Mouse (Mus musculus) heart, embryonic 16.5 days (tissue): ENCODE measurements around the gene Aasdh. TPM values are rescaled to one million over a fixed set of nuclear protein-coding genes. Genes with fewer than 3 reads are reported as not detected.
A peak's percentile ranks its signal among the peaks of the same experiment; 100 is the strongest.

Experiments used
- ATAC-seq: fragments of 200-750 bp; cut with Nextera tagmentation; replicated peaks from 2 replicates; pipeline ENCODE4 v1.8.0; 2017; ENCODE audit warnings: moderate number of reproducible peaks; ENCODE audit not compliant: insufficient read depth, low FRiP score; ENCODE audit errors: extremely low read depth
- H3K27ac ChIP-seq: fragments of 300-500 bp; sonication (generic); 2 replicates; pipeline ENCODE4 v1.5.1; 2014; ENCODE audit warnings: mild to moderate bottlenecking, low read length, control low read depth, moderate library complexity
- H3K27me3 ChIP-seq: fragments of 300-500 bp; sonication (generic); 2 replicates; pipeline ENCODE4 v1.6.1; 2014; ENCODE audit warnings: low read length, mixed read lengths; ENCODE audit not compliant: control insufficient read depth, insufficient read depth
- H3K36me3 ChIP-seq: fragments of 300-500 bp; sonication (generic); 2 replicates; pipeline ENCODE4 v1.6.1; 2014; ENCODE audit not compliant: control insufficient read depth, insufficient read depth
- H3K4me1 ChIP-seq: fragments of 300-500 bp; sonication (generic); 2 replicates; pipeline ENCODE4 v1.6.1; 2014; ENCODE audit warnings: low read length, mixed read lengths; ENCODE audit not compliant: control insufficient read depth, insufficient read depth
- H3K4me2 ChIP-seq: fragments of 300-500 bp; sonication (generic); 2 replicates; pipeline ENCODE4 v1.6.1; 2014; ENCODE audit warnings: low read depth, mild to moderate bottlenecking, control low read depth, low read length
- H3K4me3 ChIP-seq: fragments of 300-500 bp; sonication (generic); 2 replicates; pipeline ENCODE4 v1.5.1; 2014; ENCODE audit warnings: mild to moderate bottlenecking, control low read depth, low read length
- H3K9ac ChIP-seq: fragments of 300-500 bp; sonication (generic); 2 replicates; pipeline ENCODE4 v1.6.1; 2014; ENCODE audit warnings: low read length, control low read depth
- H3K9me3 ChIP-seq: fragments of 300-500 bp; sonication (generic); replicated peaks from 2 replicates; pipeline ENCODE4 v1.6.1; 2016; ENCODE audit warnings: low read length; ENCODE audit not compliant: control insufficient read depth
- WGBS: fragments of 180-500 bp; shearing (Covaris S2); extraction: QIAGEN DNeasy Blood & Tissue Kit; methylation state at CpG from one replicate; pipeline ENCODE4 v1.1.7; 2014; 5-methylcytosine and 5-hydroxymethylcytosine counted together
- polyA plus RNA-seq: library from polyadenylated mRNA; unstranded; fragments of >200 nt; fragmentation: Nextera tagmentation; extraction: Ambion mirVana; gene quantifications from 2 replicates; pipeline ENCODE4 v1.2.1, GENCODE M21; 2015

Aasdh gene
- polyA plus RNA-seq, 1 experiment from 2014 or later, result 22.3 TPM

- ATAC-seq, result no peak
- Histone ChIP-seq H3K27ac (peak overlapping the region; percentile 24), H3K9me3 (no peaks in the 10 kb centered on the region), H3K9ac (no peak overlapping the region), H3K4me2 (no peak overlapping the region), H3K27me3 (no peaks in the 10 kb centered on the region), H3K4me3 (no peak overlapping the region), H3K4me1 (peaks cover 37% of the 10 kb centered on the region), H3K36me3 (no peaks in the 10 kb centered on the region)
- 52% methylated on average over 4 of the region's 4 CpGs for WGBS
Measured at GRCm38 (mm10) chr5:76947142-76947541, 41.8 kb upstream of the Aasdh start.

GRCm38 (mm10) chr5:76945678-76946033 lies 40.3 kb upstream of the Aasdh start:
- no peak overlapping the region for H3K4me2 ChIP-seq
- H3K4me3 ChIP-seq, result no peak overlapping the region
- no peak overlapping the region for H3K9ac ChIP-seq
- no peaks in the 10 kb centered on the region for H3K27me3 ChIP-seq
- no peak overlapping the region for H3K27ac ChIP-seq
- peaks cover 44% of the 10 kb centered on the region for H3K4me1 ChIP-seq
- ATAC-seq, result no peak
- H3K36me3 ChIP-seq, result no peaks in the 10 kb centered on the region
- no peaks in the 10 kb centered on the region for H3K9me3 ChIP-seq
- WGBS, result 75% methylated on average over 2 of the region's 2 CpGs

- 58% methylated on average over 6 of the region's 6 CpGs for WGBS
- no peak for ATAC-seq
Measured at GRCm38 (mm10) chr5:76944965-76945677, 39.8 kb upstream of the Aasdh start.

GRCm38 (mm10) chr5:76942505-76942904 lies 37.2 kb upstream of the Aasdh start:
- Histone ChIP-seq H3K4me2 (no peak overlapping the region), H3K4me1 (peaks cover 29% of the 10 kb centered on the region), H3K27ac (no peak overlapping the region), H3K9ac (no peak overlapping the region), H3K4me3 (no peak overlapping the region), H3K27me3 (no peaks in the 10 kb centered on the region), H3K36me3 (no peaks in the 10 kb centered on the region; the same call in 1 of the 2 replicates), H3K9me3 (no peaks in the 10 kb centered on the region)
- 91% methylated on average over 4 of the region's 4 CpGs for WGBS
- no peak for ATAC-seq

More at GRCm38 (mm10) chr5:76944965-76945677, 39.8 kb upstream of the Aasdh start:
- no peak overlapping the region for H3K4me2 ChIP-seq
- no peak overlapping the region for H3K9ac ChIP-seq
- H3K27me3 ChIP-seq, result no peaks in the 10 kb centered on the region
- no peaks in the 10 kb centered on the region for H3K36me3 ChIP-seq
- H3K4me1 ChIP-seq, result peaks cover 41% of the 10 kb centered on the region
- H3K9me3 ChIP-seq, result no peaks in the 10 kb centered on the region
- no peak overlapping the region for H3K27ac ChIP-seq
- no peak overlapping the region for H3K4me3 ChIP-seq

- no peak overlapping the region for H3K4me2 ChIP-seq
- WGBS, result 80% methylated on average over 4 of the region's 4 CpGs
- no peaks in the 10 kb centered on the region; the same call in 1 of the 2 replicates for H3K36me3 ChIP-seq
- H3K4me3 ChIP-seq, result no peak overlapping the region
- H3K4me1 ChIP-seq, result peaks cover 24% of the 10 kb centered on the region
- no peaks in the 10 kb centered on the region for H3K9me3 ChIP-seq
- ATAC-seq, result no peak
- H3K9ac ChIP-seq, result no peak overlapping the region
- H3K27ac ChIP-seq, result no peak overlapping the region
- H3K27me3 ChIP-seq, result no peaks in the 10 kb centered on the region
Measured at GRCm38 (mm10) chr5:76941975-76942374, 36.7 kb upstream of the Aasdh start.

DNA sequence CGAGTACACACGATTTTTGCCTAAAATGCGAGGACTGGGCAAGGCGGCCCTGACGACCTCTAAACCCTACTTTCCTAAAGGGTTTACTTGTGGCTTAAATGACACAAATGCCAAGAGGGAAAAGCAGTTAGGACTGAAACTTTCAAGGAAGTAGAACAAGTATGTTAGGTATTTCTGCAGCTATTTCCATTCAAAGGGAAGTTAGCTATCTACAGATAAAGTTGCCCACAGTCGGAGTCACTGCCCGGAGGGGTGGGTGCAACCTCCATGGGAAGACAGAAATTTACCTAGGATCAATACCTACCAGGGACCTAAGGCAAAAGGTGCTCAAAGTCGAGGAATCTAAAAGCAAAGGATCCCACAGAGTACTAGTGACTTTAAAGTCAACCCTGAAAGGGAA lies 34.4 kb upstream of the Aasdh start:
- 65% methylated on average over 8 of the region's 8 CpGs for WGBS
- H3K9me3 ChIP-seq, result no peaks in the 10 kb centered on the region
- H3K9ac ChIP-seq, result no peak overlapping the region
- no peak overlapping the region for H3K4me2 ChIP-seq
- no peak for ATAC-seq
- peaks cover 13% of the 10 kb centered on the region for H3K4me1 ChIP-seq
- H3K4me3 ChIP-seq, result no peak overlapping the region
- H3K27me3 ChIP-seq, result no peaks in the 10 kb centered on the region
- no peak overlapping the region for H3K27ac ChIP-seq
- H3K36me3 ChIP-seq, result no peaks in the 10 kb centered on the region; the same call in 1 of the 2 replicates

DNA sequence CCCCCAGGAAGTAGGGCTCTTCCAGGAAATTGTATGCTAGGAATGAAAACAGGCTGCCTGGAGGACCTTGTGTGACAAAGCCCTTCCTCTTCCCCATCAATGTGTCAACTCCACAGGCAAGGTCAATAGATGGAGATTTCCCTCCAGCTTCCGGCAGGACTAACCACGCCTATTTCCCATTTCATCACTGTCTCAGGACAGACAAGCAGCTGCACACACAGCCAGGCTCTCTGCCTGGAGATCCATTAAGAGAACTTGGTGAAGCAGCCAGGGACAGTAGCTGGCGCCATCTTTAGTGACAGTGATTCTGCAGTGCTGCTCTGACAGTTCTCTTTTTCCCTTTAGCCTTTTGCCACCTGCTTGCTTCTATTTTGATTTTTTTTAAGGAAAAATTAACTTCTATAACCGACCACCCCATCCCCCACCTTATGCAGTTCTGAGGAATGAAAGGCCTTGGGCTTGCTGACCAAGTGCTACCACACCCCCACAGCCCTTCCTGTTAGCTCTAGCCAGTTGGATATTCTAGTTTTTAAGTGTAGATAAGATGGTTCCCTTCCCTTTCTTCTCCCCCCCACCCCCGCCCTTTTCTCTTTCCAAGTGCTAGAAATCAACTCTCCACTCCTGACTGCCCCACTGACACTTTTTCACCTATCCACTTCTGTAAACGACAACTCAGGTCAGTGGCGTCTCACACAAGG lies 24.0 kb upstream of the Aasdh start:
- H3K4me1 ChIP-seq, result peaks cover 19% of the 10 kb centered on the region
- peak overlapping the region; percentile 92 for H3K27ac ChIP-seq
- H3K4me3 ChIP-seq, result 0 out of 2 replicates have a peak overlapping the region, but pooled peaks have one; percentile 14
- 54% methylated on average over 7 of the region's 7 CpGs for WGBS
- H3K9ac ChIP-seq, result 0 out of 2 replicates have a peak overlapping the region, but pooled peaks have one; percentile 38
- H3K4me2 ChIP-seq, result peak overlapping the region; percentile 66
- H3K36me3 ChIP-seq, result peaks cover 16% of the 10 kb centered on the region
- no peaks in the 10 kb centered on the region for H3K27me3 ChIP-seq
- peak; percentile 66; the same call in 1 of the 2 replicates for ATAC-seq
- H3K9me3 ChIP-seq, result no peaks in the 10 kb centered on the region

GRCm38 (mm10) chr5:76928124-76928832 lies 23.0 kb upstream of the Aasdh start:
- WGBS, result 42% methylated on average over 16 of the region's 16 CpGs
- peak; percentile 82 for ATAC-seq
- peaks cover 21% of the 10 kb centered on the region for H3K4me1 ChIP-seq
- H3K27me3 ChIP-seq, result no peaks in the 10 kb centered on the region
- H3K9ac ChIP-seq, result peak overlapping the region; percentile 54
- peak overlapping the region; percentile 66 for H3K4me2 ChIP-seq
- no peaks in the 10 kb centered on the region for H3K9me3 ChIP-seq
- H3K27ac ChIP-seq, result peak overlapping the region; percentile 92
- H3K36me3 ChIP-seq, result peaks cover 16% of the 10 kb centered on the region
- peak overlapping the region; percentile 42 for H3K4me3 ChIP-seq

DNA sequence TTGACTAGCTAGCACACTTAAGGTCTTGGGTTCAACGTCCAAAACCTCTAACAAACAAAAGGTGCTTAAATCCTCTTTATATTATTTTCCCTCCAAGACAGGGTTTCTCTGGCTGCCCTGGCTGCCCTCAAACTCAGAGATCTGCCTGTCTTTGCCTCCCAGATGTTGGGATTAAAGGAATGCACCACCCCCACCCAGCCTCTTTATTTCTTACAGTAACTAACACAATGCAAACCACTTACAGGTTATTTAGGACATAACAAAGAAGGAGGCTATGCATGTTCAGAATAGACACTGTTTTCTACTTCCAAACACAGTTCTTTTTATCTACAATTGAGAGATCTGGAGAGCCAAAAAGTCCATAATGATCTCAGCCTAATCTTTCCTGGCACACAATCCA lies 19.0 kb upstream of the Aasdh start:
- peaks cover 32% of the 10 kb centered on the region for H3K36me3 ChIP-seq
- no peak overlapping the region for H3K4me2 ChIP-seq
- H3K9ac ChIP-seq, result no peak overlapping the region
- 83% methylated on average over 1 of the region's 1 CpGs for WGBS
- no peaks in the 10 kb centered on the region for H3K27me3 ChIP-seq
- H3K9me3 ChIP-seq, result no peaks in the 10 kb centered on the region
- H3K4me3 ChIP-seq, result no peak overlapping the region
- peaks cover 16% of the 10 kb centered on the region for H3K4me1 ChIP-seq
- no peak for ATAC-seq
- no peak overlapping the region for H3K27ac ChIP-seq
